Mouse (Mus musculus) liver, embryonic 12.5 days (tissue): ENCODE data around the gene Vill. TPM values are rescaled to one million over a fixed set of nuclear protein-coding genes. Genes with fewer than 3 reads are reported as not detected.

Source experiments
- ATAC-seq: fragments of 200-750 bp; cut with Nextera tagmentation; 2 replicates; pipeline ENCODE4 v1.8.0; 2017; ENCODE audit warnings: moderate number of reproducible peaks, mild to moderate bottlenecking, moderate library complexity
- H3K27ac ChIP-seq: fragments of 300-500 bp; sonication (generic); 2 replicates; pipeline ENCODE4 v1.5.1; 2016; ENCODE audit warnings: mild to moderate bottlenecking
- H3K27me3 ChIP-seq: fragments of 300-500 bp; sonication (generic); replicated peaks from 2 replicates; pipeline ENCODE4 v1.6.1; 2016; ENCODE audit warnings: mild to moderate bottlenecking, moderate library complexity
- H3K36me3 ChIP-seq: fragments of 300-500 bp; sonication (generic); 2 replicates; pipeline ENCODE4 v1.6.1; 2016; ENCODE audit warnings: mild to moderate bottlenecking, moderate library complexity
- H3K4me1 ChIP-seq: fragments of 300-500 bp; sonication (generic); 2 replicates; pipeline ENCODE4 v1.6.1; 2016
- H3K4me2 ChIP-seq: fragments of 300-500 bp; sonication (generic); 2 replicates; pipeline ENCODE4 v1.6.1; 2016; ENCODE audit warnings: mild to moderate bottlenecking, moderate library complexity
- H3K4me3 ChIP-seq: fragments of 300-500 bp; sonication (generic); 2 replicates; pipeline ENCODE4 v1.5.1; 2016; ENCODE audit warnings: mild to moderate bottlenecking, moderate library complexity
- H3K9ac ChIP-seq: fragments of 300-500 bp; sonication (generic); 2 replicates; pipeline ENCODE4 v1.6.1; 2016; ENCODE audit warnings: mild to moderate bottlenecking, moderate library complexity
- H3K9me3 ChIP-seq: fragments of 300-500 bp; sonication (generic); replicated peaks from 2 replicates; pipeline ENCODE4 v1.6.1; 2016; ENCODE audit warnings: mild to moderate bottlenecking, moderate library complexity
- WGBS: fragments of 180-500 bp; shearing (Covaris S2); methylation state at CpG from one replicate; pipeline ENCODE4 v1.1.7; 2016; ENCODE audit not compliant: insufficient replicate concordance; 5-methylcytosine and 5-hydroxymethylcytosine counted together
- polyA plus RNA-seq: library from polyadenylated mRNA; unstranded; fragments of >200 nt; fragmentation: Nextera tagmentation; extraction: Ambion mirVana; gene quantifications from 2 replicates; pipeline ENCODE4 v1.2.1, GENCODE M21; 2016

Vill gene
- polyA plus RNA-seq, 1 experiment from 2014 or later: 12.7 TPM

- ATAC-seq: 0 out of 2 replicates have a peak, but pooled peaks have one; percentile 55
- H3K4me3 ChIP-seq: no peak overlapping the region
These were observed 14.0 kb upstream of the Vill start for GRCm38 (mm10) chr9:119038574-119038973.

GRCm38 (mm10) chr9:119040101-119040775 lies 12.3 kb upstream of the Vill start:
- Histone ChIP-seq H3K4me1 (peaks cover 7% of the 10 kb centered on the region; the same call in 1 of the 2 replicates), H3K27me3 (no peaks in the 10 kb centered on the region), H3K9ac (no peak overlapping the region), H3K9me3 (no peaks in the 10 kb centered on the region), H3K27ac (no peak overlapping the region), H3K4me2 (no peak overlapping the region), H3K4me3 (no peak overlapping the region), H3K36me3 (peaks cover 21% of the 10 kb centered on the region)
- 85% methylated on average over 15 of the region's 15 CpGs for WGBS
- ATAC-seq: no peak

More at GRCm38 (mm10) chr9:119038574-119038973, 14.0 kb upstream of the Vill start:
- Histone ChIP-seq H3K4me1 (peaks cover 7% of the 10 kb centered on the region; the same call in 1 of the 2 replicates), H3K27ac (no peak overlapping the region), H3K4me2 (no peak overlapping the region), H3K27me3 (no peaks in the 10 kb centered on the region), H3K9me3 (no peaks in the 10 kb centered on the region), H3K9ac (no peak overlapping the region), H3K36me3 (peaks cover 31% of the 10 kb centered on the region)
- 28% methylated on average over 3 of the region's 3 CpGs for WGBS

GRCm38 (mm10) chr9:119048182-119048903 lies 4.2 kb upstream of the Vill start:
- peak; percentile 90 for ATAC-seq
- H3K4me1 ChIP-seq: peaks cover 34% of the 10 kb centered on the region
- no peaks in the 10 kb centered on the region for H3K9me3 ChIP-seq
- H3K4me2 ChIP-seq: peak overlapping the region; percentile 53
- no peak overlapping the region for H3K4me3 ChIP-seq
- H3K27ac ChIP-seq: peak overlapping the region; percentile 76
- no peaks in the 10 kb centered on the region for H3K36me3 ChIP-seq
- 50% methylated on average over 11 of the region's 11 CpGs for WGBS
- peaks cover 23% of the 10 kb centered on the region for H3K27me3 ChIP-seq
- H3K9ac ChIP-seq: peak overlapping the region; percentile 32

GRCm38 (mm10) chr9:119051158-119051557 lies 1.4 kb upstream of the Vill start:
- no peak for ATAC-seq
- whole genome bisulfite sequencing: 56% methylated on average over 2 of the region's 2 CpGs
- peaks cover 46% of the 10 kb centered on the region for H3K27me3 ChIP-seq
- no peak overlapping the region for H3K27ac ChIP-seq
- no peak overlapping the region for H3K4me2 ChIP-seq
- no peaks in the 10 kb centered on the region for H3K9me3 ChIP-seq
- H3K9ac ChIP-seq: no peak overlapping the region
- no peaks in the 10 kb centered on the region for H3K36me3 ChIP-seq
- peaks cover 44% of the 10 kb centered on the region for H3K4me1 ChIP-seq
- no peak overlapping the region for H3K4me3 ChIP-seq

- 48% methylated on average over 9 of the region's 9 CpGs for WGBS
- ATAC-seq: no peak
- Histone ChIP-seq H3K27ac (no peak overlapping the region), H3K4me3 (no peak overlapping the region), H3K9ac (no peak overlapping the region), H3K36me3 (no peaks in the 10 kb centered on the region), H3K9me3 (no peaks in the 10 kb centered on the region), H3K4me1 (peaks cover 20% of the 10 kb centered on the region), H3K27me3 (peaks cover 66% of the 10 kb centered on the region), H3K4me2 (no peak overlapping the region)
These were observed 1.5 kb downstream of the Vill start for GRCm38 (mm10) chr9:119053964-119054576.

- H3K27ac ChIP-seq: no peak overlapping the region
- 0 out of 2 replicates have a peak, but pooled peaks cover 18% of the 10 kb centered on the region for H3K4me1 ChIP-seq
- no peaks in the 10 kb centered on the region for H3K36me3 ChIP-seq
- no peak overlapping the region for H3K4me3 ChIP-seq
- no peak overlapping the region for H3K9ac ChIP-seq
- WGBS: 73% methylated on average over 4 of the region's 4 CpGs
- H3K9me3 ChIP-seq: no peaks in the 10 kb centered on the region
- H3K27me3 ChIP-seq: peaks cover 66% of the 10 kb centered on the region
- no peak overlapping the region for H3K4me2 ChIP-seq
- no peak for ATAC-seq
These were observed 2.8 kb downstream of the Vill start for GRCm38 (mm10) chr9:119055336-119055735.

- no peak for ATAC-seq
- Histone ChIP-seq H3K27me3 (peaks cover 44% of the 10 kb centered on the region), H3K9ac (no peak overlapping the region), H3K4me1 (peaks cover 15% of the 10 kb centered on the region), H3K4me3 (no peak overlapping the region), H3K9me3 (no peaks in the 10 kb centered on the region), H3K4me2 (no peak overlapping the region), H3K36me3 (no peaks in the 10 kb centered on the region), H3K27ac (no peak overlapping the region)
- 70% methylated on average over 7 of the region's 7 CpGs for WGBS
These were observed 5.7 kb downstream of the Vill start for GRCm38 (mm10) chr9:119058245-119058644.

GRCm38 (mm10) chr9:119060701-119061100 lies 8.1 kb downstream of the Vill start:
- H3K36me3 ChIP-seq: no peaks in the 10 kb centered on the region
- ATAC-seq: no peak
- peaks cover 15% of the 10 kb centered on the region for H3K4me1 ChIP-seq
- H3K9ac ChIP-seq: no peak overlapping the region
- H3K27ac ChIP-seq: no peak overlapping the region
- no peak overlapping the region for H3K4me3 ChIP-seq
- 74% methylated on average over 10 of the region's 10 CpGs for WGBS
- H3K4me2 ChIP-seq: no peak overlapping the region
- no peaks in the 10 kb centered on the region for H3K9me3 ChIP-seq
- peaks cover 25% of the 10 kb centered on the region for H3K27me3 ChIP-seq

GRCm38 (mm10) chr9:119063036-119063644 lies 10.6 kb downstream of the Vill start:
- Histone ChIP-seq H3K9me3 (no peaks in the 10 kb centered on the region), H3K27ac (no peak overlapping the region), H3K4me1 (peaks cover 15% of the 10 kb centered on the region), H3K27me3 (peaks cover 5% of the 10 kb centered on the region; the same call in 1 of the 2 replicates), H3K9ac (no peak overlapping the region), H3K4me2 (peak overlapping the region; percentile 46), H3K4me3 (peak overlapping the region; percentile 20; the same call in 1 of the 2 replicates), H3K36me3 (no peaks in the 10 kb centered on the region)
- 0 out of 2 replicates have a peak, but pooled peaks have one; percentile 20 for ATAC-seq
- 28% methylated on average over 19 of the region's 19 CpGs for WGBS

- Histone ChIP-seq H3K4me2 (peak overlapping the region; percentile 46; the same call in 1 of the 2 replicates), H3K9ac (no peak overlapping the region), H3K27ac (no peak overlapping the region), H3K27me3 (no peaks in the 10 kb centered on the region; the same call in 1 of the 2 replicates), H3K4me3 (no peak overlapping the region), H3K4me1 (peaks cover 15% of the 10 kb centered on the region), H3K36me3 (no peaks in the 10 kb centered on the region), H3K9me3 (no peaks in the 10 kb centered on the region)
- ATAC-seq: no peak
- WGBS: 44% methylated on average over 4 of the region's 4 CpGs
These were observed 11.7 kb downstream of the Vill start for GRCm38 (mm10) chr9:119064296-119064695.

GRCm38 (mm10) chr9:119067601-119068000 lies 15.0 kb downstream of the Vill start:
- H3K4me1 ChIP-seq: peaks cover 15% of the 10 kb centered on the region
- H3K9ac ChIP-seq: no peak overlapping the region
- H3K9me3 ChIP-seq: no peaks in the 10 kb centered on the region
- WGBS: 14% methylated on average over 6 of the region's 6 CpGs
- no peak overlapping the region for H3K4me3 ChIP-seq
- no peaks in the 10 kb centered on the region for H3K36me3 ChIP-seq
- no peak overlapping the region for H3K27ac ChIP-seq
- no peak overlapping the region for H3K4me2 ChIP-seq
- ATAC-seq: no peak
- no peaks in the 10 kb centered on the region; the same call in 1 of the 2 replicates for H3K27me3 ChIP-seq
